Mouse (Mus musculus) brain, adult 2 months (tissue): ENCODE data around the gene Nt5c1b.

Experiments used
- DNase-seq: peaks from one replicate; pipeline ENCODE4 v3.0.0; 2011; ENCODE audit warnings: low read depth, low spot score

Gene Nt5c1b

DNA sequence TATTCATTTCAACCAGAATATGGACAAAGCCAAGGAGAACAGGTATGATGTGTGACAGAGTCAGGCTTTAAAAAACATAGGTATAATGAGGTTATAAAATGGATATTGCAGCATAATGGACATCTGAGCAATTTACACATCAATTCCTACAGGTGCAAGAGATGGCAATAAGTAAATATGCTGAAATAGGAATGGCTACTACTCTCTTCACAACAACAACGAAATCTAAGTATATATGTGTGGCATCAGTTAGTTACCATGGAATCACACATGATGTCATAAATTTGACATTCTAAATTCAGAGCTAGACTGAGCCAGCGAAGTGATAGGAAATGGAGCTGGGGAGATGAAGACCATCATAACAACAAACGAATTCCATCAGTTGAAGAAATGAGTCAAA, at the start of gene Nt5c1b:
Nt5c1b (plus strand) TSS at position 301 of the 400 bp plus-strand sequence.
- DNase-seq, result no peak

DNA sequence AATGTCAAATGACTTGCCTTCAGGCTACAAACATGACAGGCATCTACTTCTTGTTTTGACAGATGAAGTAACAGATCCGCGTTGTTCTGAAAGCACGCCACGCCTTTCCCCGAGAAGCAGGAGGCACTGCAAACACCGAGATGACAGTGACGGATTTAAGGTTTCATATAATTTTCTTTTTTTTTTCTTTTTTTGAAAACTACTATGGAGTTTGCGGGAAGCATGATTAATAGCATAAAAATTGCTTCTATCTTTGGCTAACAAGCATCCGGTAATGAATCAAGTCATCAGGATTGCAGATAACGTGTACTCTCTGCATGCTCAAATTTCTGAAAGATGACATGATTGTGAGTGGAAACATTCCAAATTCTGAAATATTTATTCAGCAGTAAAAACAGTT, 42.1 kb upstream of the Nt5c1b start:
- DNase-seq, result peak; percentile 3

DNA sequence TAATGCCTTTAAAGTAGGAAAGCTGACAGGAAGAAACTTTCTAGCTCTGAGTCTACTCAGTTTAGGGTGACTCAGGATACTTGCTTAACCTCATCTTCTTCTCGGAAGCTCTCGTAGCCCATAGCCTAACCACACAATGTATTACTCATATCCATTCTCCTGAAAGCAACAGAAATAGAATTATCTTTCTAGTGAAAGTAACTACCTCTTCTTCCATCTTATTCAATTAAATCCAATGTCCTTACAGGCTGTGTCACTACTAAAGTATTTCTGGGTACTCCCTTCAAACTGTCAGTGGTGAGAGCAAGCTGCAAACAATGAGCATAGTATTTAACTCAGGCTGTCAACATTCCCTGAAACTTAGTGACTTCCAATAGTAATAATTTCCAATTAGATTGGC, 40.3 kb upstream of the Nt5c1b start:
- no peak for DNase-seq

DNA sequence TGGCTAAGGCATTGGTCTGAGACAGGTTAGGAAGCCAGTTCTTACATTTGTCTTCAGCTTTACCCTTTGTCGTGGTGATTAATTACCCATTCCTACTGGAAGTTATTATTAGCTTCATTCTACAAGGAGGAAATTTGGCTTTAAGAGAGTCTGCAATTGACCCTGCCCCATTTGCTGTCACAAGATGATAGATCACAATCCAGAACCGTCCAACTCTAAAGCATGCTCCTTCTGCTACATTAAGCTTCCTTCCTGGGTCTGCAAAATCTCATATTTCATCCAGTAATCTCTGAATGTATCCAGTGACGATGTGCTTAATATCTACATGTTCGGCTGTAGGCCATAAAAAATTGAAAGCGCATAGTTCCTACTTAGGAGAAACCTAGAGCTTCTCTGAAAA, 29.2 kb upstream of the Nt5c1b start:
- no peak for DNase-seq

DNA sequence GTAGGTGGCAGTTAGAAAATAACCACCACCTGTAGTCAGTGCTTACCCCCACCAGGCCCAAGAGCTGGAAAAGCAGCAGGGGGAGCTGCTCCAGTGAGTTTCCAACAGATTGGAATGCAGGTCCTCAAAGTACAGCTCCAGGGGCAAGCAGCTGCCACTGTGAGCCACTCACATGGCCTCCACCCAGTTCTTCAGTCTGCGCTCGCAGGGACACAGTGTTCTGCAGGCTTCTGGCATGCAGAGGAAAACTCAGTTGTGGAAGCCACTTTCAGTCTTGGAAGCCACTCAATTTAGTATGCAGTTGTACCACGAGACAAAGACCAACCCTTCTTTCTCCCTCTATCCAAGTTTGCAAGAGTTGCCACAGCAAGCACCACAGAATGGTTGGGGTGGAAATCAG, 19.1 kb upstream of the Nt5c1b start:
- DNase-seq, result peak; percentile 8

DNA sequence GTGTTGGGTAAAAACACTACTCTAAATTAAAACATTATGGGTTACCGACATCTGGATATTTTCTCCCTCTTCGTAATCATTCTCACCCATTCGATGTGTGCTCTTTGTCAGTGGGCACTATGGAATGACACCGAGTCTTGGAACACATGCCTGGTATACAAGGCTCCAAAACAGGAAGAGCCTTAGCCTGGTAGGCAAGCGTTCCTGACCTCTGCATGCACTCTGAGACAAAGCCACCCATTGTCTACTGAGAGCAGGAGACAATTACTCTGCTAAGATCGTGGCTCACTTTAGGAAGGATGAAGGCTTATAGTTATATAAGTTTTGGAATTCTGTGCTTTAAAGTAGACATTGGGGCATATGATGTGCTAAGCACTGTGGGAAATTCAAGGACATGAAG, 12.0 kb upstream of the Nt5c1b start:
- DNase-seq, result no peak

DNA sequence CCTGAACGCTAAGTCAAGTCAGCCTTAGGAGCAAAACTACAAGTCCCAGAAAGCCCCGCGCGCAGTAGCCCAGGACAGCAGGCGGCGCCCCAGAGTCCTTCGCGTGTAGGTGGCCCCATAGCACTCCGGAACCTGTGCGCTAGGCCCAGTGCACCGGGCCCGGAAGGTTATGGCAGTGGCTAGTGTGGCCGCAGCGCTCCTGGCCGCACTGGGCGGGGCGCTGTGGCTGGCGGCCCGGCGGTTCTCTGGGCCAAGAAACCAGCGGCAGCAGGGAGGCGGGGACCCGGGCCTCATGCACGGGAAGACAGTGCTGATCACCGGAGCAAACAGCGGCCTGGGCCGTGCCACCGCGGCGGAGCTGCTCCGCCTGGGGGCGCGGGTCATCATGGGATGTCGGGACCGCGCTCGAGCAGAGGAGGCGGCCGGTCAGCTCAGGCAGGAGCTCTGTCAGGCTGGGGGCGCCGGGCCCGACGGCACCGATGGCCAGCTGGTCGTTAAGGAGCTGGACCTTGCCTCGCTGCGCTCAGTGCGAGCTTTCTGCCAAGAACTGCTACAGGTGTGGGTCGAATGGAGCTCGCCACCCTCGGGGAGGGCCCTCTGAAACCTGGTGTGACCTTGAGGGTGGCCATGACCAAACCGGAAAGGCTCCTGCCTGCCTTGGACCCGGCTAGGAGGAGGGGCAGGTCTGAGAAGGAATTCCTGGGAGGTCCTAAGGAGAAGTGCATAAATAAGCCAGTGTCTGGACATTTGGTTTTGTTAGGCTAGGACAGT, 21.1 kb downstream of the Nt5c1b start, which contains the start of gene Rdh14:
Rdh14 (plus strand) TSS at position 102 of the 771 bp plus-strand sequence.
- DNase-seq, result peak; percentile 98

DNA sequence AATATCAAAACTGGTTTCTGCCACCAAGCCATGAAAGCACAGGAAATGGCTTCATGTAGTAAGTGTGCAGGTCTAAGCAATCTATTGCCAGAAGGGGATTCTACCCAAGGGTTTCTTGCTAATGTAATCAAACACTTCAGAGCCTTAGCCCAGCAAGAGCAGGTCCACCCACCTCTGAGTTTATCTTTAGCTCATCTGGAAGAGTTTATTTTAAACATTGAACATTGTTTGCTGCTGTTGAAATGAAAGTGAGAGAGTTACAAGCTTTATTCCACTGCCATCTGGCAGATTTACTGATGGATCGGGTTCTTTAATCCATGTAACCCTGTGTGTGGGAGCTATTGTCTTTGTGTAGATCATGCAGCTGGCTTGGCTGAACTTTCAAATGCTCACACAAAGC, 31.0 kb downstream of the Nt5c1b start:
- DNase-seq, result peak; percentile 50

DNA sequence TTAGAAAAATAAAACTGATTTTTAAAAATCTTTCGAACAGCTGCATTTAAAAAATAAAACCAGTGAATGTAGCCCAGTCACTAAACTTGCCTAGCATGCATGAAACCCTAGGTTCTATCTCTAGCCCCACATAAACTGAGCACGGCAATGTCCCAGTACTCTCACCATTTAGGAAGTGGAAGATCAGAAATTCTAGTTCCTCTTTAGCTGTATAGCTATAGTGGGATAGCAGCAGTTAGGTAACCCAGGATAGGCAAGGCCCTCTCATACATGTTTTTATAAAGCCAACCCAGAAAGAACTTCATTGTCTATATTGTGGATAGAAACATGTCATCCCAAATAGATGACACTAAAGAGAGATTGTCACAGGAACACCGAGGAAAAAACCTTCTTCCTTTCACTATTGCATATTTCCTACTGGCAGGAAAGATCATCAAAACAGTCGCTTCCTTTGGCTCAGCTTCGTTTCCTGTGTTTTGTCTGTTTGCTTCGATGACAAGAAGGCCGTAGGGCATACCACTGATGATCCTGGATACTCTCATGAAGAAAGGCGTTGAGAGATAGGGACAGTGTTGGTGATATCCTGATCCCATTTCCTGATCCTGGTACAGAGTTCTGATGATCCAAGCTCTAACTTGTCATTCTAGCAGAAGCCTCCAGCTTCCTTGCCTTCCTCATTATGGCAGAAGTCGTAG, 32.8 kb downstream of the Nt5c1b start:
- DNase-seq, result no peak

DNA sequence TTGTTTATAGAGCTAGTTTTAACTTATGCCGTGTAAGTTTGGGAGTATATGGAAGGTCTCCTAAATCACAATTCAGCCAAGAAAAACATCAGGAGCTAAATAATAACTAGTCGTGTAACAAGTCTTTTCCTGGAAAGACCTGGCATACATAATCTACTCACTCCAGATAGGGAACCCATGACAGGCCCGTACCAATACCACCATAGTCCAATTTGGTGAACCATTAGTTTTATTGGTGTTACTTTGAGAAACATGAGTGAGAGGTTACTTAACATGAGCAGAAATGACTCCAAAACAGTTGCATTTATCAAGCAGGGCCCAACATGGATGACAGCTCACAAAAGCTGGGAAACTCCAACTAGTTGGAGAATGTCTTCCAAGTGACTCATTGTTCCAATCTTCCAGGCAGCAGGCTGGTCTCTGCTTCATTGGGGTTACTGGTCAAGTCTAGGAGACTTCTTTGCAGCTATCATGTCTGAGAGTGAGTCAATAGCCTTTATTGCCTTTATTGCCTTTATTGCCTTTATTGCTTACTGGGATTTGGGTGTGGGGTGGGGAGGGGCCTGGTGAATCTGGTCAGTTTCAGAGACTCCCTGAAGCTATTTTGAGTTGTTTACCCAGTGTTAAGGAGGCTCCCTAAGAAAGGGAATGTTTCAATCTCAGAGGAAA, 40.9 kb downstream of the Nt5c1b start:
- DNase-seq, result no peak

DNA sequence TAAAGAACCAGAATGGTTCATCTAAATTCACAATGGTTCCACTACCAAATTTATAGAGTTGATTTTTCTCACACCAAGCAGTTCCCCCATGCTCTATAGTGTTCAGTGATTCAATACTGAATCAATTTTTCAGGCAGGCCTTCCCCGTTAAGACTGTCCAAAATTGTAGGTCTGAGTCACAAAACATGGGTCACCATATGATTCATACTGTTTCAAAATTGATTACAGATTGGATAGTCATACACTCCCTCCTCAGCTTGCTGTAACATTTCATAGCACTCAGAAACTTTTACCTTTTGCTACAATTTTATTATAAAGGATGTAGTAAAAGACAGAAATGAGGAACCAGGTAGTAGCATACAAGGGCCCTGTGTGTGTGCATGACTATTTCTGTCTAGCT, 41.7 kb downstream of the Nt5c1b start:
- no peak for DNase-seq

DNA sequence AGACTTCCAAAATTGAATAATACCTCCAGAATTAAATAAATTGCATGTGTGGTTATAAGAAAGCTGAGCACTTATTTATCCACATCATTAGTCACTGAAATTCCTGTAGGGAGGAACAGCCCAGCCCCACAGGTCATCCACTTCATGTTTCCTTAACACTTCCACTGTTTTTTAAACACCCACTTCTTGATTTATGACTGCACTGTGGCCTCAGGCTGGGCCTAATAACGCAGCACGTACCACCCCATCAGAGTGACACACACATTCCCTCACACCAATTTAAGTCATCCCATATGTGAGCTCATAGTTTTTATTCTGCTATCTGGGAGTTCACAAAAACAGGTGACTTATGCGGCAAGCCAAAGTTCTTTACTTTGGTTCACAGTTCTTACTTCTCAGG, 52.6 kb downstream of the Nt5c1b start:
- DNase-seq, result no peak

DNA sequence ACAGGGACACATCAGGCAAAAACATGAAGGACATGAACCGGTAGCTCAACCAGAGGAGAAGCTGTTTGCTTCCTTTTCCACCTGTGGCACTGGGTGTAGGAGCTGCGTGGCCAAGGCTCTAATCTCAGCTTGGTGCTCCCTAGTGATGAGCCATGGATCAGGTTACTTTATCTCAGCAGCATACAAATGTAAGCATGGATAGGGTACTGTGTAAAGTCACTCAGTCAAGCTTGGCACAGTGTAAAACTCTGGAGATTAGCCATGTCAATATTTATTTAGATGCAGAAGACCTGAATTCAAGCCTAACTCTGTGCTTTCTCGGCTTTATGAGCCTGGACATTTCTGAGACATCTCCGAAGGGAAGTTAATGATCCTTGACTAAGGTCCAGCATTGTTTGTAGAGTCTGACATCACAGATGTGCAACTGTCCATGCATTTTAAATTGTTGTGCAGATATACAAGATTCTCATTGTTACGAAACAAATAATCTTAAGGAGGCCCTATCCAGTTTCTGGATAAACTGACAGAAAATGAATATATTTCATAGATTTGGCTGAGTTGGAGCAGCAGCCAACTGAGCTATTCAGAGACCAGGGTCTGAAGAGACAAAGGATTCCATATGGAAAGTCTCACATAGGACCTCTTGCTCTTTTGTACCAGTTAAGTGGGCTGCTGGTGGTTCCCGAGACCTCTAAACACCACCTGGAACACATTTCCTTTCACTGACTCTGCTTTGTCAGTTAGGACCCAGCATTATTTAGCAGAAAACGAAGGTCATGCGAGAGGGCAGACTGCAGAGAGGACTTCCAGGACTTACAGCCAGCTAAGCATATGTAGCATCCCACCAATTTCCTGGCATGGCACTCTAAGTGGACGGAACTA, 56.5 kb downstream of the Nt5c1b start:
- no peak for DNase-seq

DNA sequence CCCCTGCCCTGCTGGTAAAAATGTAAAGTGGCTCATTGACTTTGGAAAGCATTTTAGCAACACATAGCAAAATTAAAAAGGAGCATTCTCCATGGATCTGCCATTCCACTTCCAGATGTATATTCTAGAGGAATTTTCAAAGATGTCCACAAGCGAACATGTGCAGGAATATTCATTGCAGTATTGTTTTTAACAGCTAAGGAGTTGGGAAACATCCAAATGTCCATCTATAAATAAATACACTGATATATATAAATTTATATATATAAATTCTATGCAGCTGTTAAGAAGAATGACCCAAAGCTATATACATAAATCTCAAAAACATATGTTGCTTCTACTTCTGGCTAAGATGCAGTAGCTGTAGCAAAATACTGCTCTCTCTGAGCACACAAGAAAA, 61.2 kb downstream of the Nt5c1b start:
- no peak for DNase-seq

DNA sequence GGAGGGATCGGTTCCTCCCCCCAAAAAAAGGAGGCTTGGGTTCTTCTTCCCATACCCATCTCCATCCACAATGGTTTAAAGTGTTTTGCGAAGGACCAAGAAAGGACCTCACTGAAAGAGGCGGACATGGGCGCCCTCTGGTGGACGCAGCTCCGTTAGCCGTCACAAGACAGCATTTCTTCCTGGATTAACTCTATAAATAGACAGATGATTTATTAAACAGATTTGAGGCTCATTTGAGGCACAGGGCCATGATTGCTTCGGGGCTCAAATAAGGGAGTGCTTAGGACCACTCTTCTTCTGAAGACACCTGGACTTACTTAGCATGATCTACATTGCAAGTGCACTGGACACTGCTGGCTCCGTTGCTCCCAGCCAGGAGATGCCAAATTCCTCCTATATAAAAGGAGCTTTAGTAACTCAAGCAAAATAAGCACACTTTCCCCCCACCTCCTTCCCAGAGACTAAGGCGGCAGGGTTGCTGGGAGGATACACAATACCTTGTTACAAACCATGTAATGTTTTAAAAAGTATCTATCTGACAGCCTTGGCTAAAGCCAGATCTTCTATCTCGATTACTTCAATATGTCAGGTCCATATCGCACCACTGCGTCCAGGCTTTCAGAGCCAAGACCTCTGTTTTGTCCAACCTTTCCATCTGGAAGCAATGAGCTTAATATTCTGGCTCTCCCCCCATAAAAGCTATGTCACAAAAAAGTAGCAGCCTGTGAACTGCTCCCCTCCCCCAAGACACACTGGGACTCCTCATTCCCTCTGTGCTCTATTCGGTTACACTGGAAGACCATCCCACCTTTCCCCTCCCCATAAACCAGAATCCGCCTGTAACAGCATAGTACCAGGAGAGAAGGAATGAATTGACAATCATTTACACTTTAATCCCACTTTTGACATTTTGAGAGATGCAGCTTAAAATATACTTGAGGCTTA, 68.6 kb downstream of the Nt5c1b start:
- DNase-seq, result peak; percentile 81
